Mouse (Mus musculus): ENCODE results near the gene Pum2. TPM values are rescaled to one million over a fixed set of nuclear protein-coding genes. Genes with fewer than 3 reads are reported as not detected.

Pum2 gene
- total RNA-seq (2012; rRNA removed): 74.8 and 75.2 TPM in 2 replicates

DNA sequence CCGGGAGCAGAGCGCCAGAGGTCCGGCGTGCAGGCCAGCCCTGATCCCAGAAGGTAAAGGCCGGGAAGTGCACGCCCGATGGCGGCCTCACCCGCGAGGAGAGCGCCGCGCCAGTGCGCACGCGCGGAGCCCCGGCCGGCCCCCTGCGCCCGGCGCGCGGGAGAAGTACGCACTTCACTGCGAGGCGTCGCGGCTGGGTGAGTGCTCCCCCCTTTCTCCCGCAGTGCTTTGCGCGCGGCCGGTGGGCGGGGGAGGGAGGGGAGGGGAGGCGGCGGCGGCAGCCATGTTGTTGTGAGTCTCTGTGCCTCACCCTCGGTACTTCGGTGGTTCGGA, at the start of gene Pum2:
Gene Pum2, plus strand, starts transcription at position 161 of the 333 bp plus-strand sequence.
- H3K27ac ChIP-seq (ENCODE audit: insufficient read depth, low read depth, low read length, poor library complexity, severe bottlenecking): peak within 1 kb of the TSS; percentile 91
- DNase-seq (ENCODE audit: low read depth, low spot score): peak; percentile 82
- peaks cover 1 to 6% of the 10 kb centered on the region in 2 experiments; a peak in 3 of 4 replicates for H3K4me1 ChIP-seq (ENCODE audit: control insufficient read depth in 2 of 2, insufficient read depth in 2 of 2, low read length in 2 of 2, poor library complexity in 1 of 2)
- H3K36me3 ChIP-seq (ENCODE audit: control insufficient read depth, insufficient read depth, low read length, poor library complexity, severe bottlenecking): no peaks in the 10 kb centered on the region
- peak within 1 kb of the TSS; percentile 97 for H3K9ac ChIP-seq (ENCODE audit: insufficient read depth, low read depth, low read length, poor library complexity, severe bottlenecking)
- TF ChIP-seq ZC3H11A (IDR thresholded peaks at IDR 0.05; ENCODE audit: borderline replicate concordance, low read depth, low read length) (no peak), ZNF384 (IDR thresholded peaks at IDR 0.05; ENCODE audit: low read depth, low read length) (no peak), CHD2 (IDR thresholded peaks at IDR 0.05; ENCODE audit: low read depth, low read length) (no peak), HCFC1 (IDR thresholded peaks at IDR 0.05; ENCODE audit: borderline replicate concordance, insufficient read depth, low read length) (no peak), MAFK (IDR thresholded peaks at IDR 0.05; ENCODE audit: insufficient read depth, low read depth, low read length) (no peak)
- peak within 1 kb of the TSS; percentile 87 to 91 for H3K4me3 ChIP-seq (ENCODE audit: insufficient read depth in 1 of 2, low read depth in 1 of 2, low read length in 2 of 2, poor library complexity in 1 of 2, severe bottlenecking in 1 of 2)
- in situ Hi-C loops (cut with MboI; ENCODE audit: low sequenced_read_pairs in 2 of 2, unreplicated experiment in 2 of 2): no loop called here
- no peaks in the 10 kb centered on the region for H3K9me3 ChIP-seq (ENCODE audit: control insufficient read depth, insufficient read depth, low read depth, low read length)

DNA sequence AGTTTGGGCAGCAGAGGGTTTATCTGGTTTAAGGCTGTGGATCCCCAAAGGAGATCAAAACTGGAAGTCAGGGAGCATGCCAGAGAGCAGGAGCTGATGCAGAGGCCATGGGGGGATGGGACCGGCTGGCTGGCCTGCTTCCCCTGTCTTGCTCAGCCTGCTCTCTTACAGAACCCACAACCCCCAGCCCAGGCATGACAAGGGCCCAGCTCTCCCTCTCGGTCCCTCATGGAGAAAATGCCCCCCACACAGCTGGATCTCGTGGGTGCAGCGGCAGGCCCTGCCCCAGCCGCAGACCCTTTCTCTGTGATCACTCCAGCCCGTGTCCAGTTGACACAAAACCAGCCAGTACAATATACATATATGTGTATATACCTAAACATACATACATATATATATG, 44.4 kb upstream of the Pum2 start:
- TF ChIP-seq HCFC1 (IDR thresholded peaks at IDR 0.05; ENCODE audit: borderline replicate concordance, insufficient read depth, low read length) (no peak), MAFK (IDR thresholded peaks at IDR 0.05; ENCODE audit: insufficient read depth, low read depth, low read length) (no peak), ZNF384 (IDR thresholded peaks at IDR 0.05; ENCODE audit: low read depth, low read length) (no peak), ZC3H11A (IDR thresholded peaks at IDR 0.05; ENCODE audit: borderline replicate concordance, low read depth, low read length) (no peak), CHD2 (IDR thresholded peaks at IDR 0.05; ENCODE audit: low read depth, low read length) (no peak)
- no peak for DNase-seq (ENCODE audit: low read depth, low spot score)
- in situ Hi-C loops (cut with MboI; ENCODE audit: low sequenced_read_pairs in 2 of 2, unreplicated experiment in 2 of 2): no loop called here

DNA sequence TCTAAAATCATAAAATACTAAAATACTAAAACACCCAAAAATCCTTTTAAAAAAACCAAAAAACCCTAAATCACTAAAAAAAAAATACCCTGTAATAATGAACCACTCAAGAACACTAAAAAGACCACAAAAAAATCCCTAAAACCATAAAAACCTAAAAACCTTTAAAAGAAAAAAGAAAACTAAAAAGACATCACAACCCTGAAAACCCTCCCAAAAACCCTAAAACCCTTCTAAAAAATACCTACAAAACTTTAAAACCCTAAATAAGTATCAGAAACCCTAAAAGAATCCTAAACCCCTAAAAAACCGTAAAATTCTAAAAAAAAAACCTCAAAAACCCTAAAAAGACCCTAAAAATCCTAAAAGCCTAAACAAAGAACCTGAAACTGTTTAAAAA, 42.2 kb upstream of the Pum2 start:
- no peak for DNase-seq (ENCODE audit: low read depth, low spot score)
- in situ Hi-C loops (cut with MboI; ENCODE audit: low sequenced_read_pairs in 2 of 2, unreplicated experiment in 2 of 2): no loop called here
- TF ChIP-seq CHD2 (IDR thresholded peaks at IDR 0.05; ENCODE audit: low read depth, low read length) (no peak), ZNF384 (IDR thresholded peaks at IDR 0.05; ENCODE audit: low read depth, low read length) (no peak), HCFC1 (IDR thresholded peaks at IDR 0.05; ENCODE audit: borderline replicate concordance, insufficient read depth, low read length) (no peak), MAFK (IDR thresholded peaks at IDR 0.05; ENCODE audit: insufficient read depth, low read depth, low read length) (no peak), ZC3H11A (IDR thresholded peaks at IDR 0.05; ENCODE audit: borderline replicate concordance, low read depth, low read length) (no peak)
- no peaks in the 10 kb centered on the region for H3K36me3 ChIP-seq (ENCODE audit: control insufficient read depth, insufficient read depth, low read length, poor library complexity, severe bottlenecking)
- no peaks in the 10 kb centered on the region for H3K4me1 ChIP-seq (ENCODE audit: control insufficient read depth in 2 of 2, insufficient read depth in 2 of 2, low read length in 2 of 2, poor library complexity in 1 of 2)
- H3K27ac ChIP-seq (ENCODE audit: insufficient read depth, low read depth, low read length, poor library complexity, severe bottlenecking): no peak overlapping the region
- no peak overlapping the region for H3K4me3 ChIP-seq (ENCODE audit: insufficient read depth in 1 of 2, low read depth in 1 of 2, low read length in 2 of 2, poor library complexity in 1 of 2, severe bottlenecking in 1 of 2)
- no peak overlapping the region for H3K9ac ChIP-seq (ENCODE audit: insufficient read depth, low read depth, low read length, poor library complexity, severe bottlenecking)
- H3K9me3 ChIP-seq (ENCODE audit: control insufficient read depth, insufficient read depth, low read depth, low read length): no peaks in the 10 kb centered on the region

More for the DNA sequence above, 44.4 kb upstream of the Pum2 start:
- no peaks in the 10 kb centered on the region for H3K9me3 ChIP-seq (ENCODE audit: control insufficient read depth, insufficient read depth, low read depth, low read length)
- H3K4me1 ChIP-seq (ENCODE audit: control insufficient read depth in 2 of 2, insufficient read depth in 2 of 2, low read length in 2 of 2, poor library complexity in 1 of 2): no peaks in the 10 kb centered on the region
- H3K9ac ChIP-seq (ENCODE audit: insufficient read depth, low read depth, low read length, poor library complexity, severe bottlenecking): no peak overlapping the region
- H3K27ac ChIP-seq (ENCODE audit: insufficient read depth, low read depth, low read length, poor library complexity, severe bottlenecking): no peak overlapping the region
- H3K36me3 ChIP-seq (ENCODE audit: control insufficient read depth, insufficient read depth, low read length, poor library complexity, severe bottlenecking): no peaks in the 10 kb centered on the region
- no peak overlapping the region for H3K4me3 ChIP-seq (ENCODE audit: insufficient read depth in 1 of 2, low read depth in 1 of 2, low read length in 2 of 2, poor library complexity in 1 of 2, severe bottlenecking in 1 of 2)

DNA sequence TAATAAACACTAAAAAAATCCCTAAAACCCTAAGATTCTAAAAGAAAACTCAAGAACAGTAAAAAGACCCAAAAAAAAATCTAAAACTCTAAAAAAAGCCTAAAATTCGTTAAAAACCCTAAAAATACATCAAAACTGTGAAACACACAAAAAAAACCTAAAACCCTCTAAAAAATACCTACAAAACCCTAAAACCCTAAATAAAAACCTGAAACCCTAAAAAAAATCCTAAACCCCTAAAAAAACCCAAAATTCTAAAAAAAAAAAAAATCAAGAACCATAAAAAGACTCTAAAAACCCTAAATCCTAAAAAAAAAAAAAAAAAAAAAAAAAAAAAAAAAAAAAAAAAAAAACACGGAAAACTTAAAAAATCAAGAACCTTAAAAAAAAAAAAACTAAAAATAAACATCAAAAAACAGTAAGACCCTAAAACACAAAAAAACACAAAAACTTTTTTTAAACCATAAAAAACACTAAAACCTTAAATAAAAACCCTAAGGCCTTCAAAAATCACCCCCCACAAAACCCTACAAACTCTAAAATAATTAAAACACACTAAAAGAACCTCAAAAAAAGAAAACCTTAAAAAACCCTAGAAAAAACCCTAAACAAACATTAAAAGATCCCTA, 41.1 kb upstream of the Pum2 start:
- Histone ChIP-seq H3K4me1 (ENCODE audit: control insufficient read depth in 2 of 2, insufficient read depth in 2 of 2, low read length in 2 of 2, poor library complexity in 1 of 2) (no peaks in the 10 kb centered on the region), H3K9me3 (ENCODE audit: control insufficient read depth, insufficient read depth, low read depth, low read length) (no peaks in the 10 kb centered on the region), H3K9ac (ENCODE audit: insufficient read depth, low read depth, low read length, poor library complexity, severe bottlenecking) (no peak overlapping the region), H3K4me3 (ENCODE audit: insufficient read depth in 1 of 2, low read depth in 1 of 2, low read length in 2 of 2, poor library complexity in 1 of 2, severe bottlenecking in 1 of 2) (no peak overlapping the region), H3K36me3 (ENCODE audit: control insufficient read depth, insufficient read depth, low read length, poor library complexity, severe bottlenecking) (no peaks in the 10 kb centered on the region), H3K27ac (ENCODE audit: insufficient read depth, low read depth, low read length, poor library complexity, severe bottlenecking) (no peak overlapping the region)
- no peak for DNase-seq (ENCODE audit: low read depth, low spot score)
- in situ Hi-C loops (cut with MboI; ENCODE audit: low sequenced_read_pairs in 2 of 2, unreplicated experiment in 2 of 2): no loop called here
- no peak for TF ChIP-seq CHD2 (IDR thresholded peaks at IDR 0.05; ENCODE audit: low read depth, low read length)
- no peak for TF ChIP-seq HCFC1 (IDR thresholded peaks at IDR 0.05; ENCODE audit: borderline replicate concordance, insufficient read depth, low read length)
- TF ChIP-seq ZNF384 (IDR thresholded peaks at IDR 0.05; ENCODE audit: low read depth, low read length): peak; percentile 90
- no peak for TF ChIP-seq MAFK (IDR thresholded peaks at IDR 0.05; ENCODE audit: insufficient read depth, low read depth, low read length)
- no peak for TF ChIP-seq ZC3H11A (IDR thresholded peaks at IDR 0.05; ENCODE audit: borderline replicate concordance, low read depth, low read length)

Measured in ES-E14 (cell line).